Mouse (Mus musculus): ENCODE data around the gene Sbk2.
A peak's percentile ranks its signal among the peaks of the same experiment; 100 is the strongest.
"Not testable (repeated sequence)": the region's sequence is repeated elsewhere in the genome, so short reads cannot be mapped to it uniquely, and the experiment has no call there.

The Sbk2 gene

GRCm38 (mm10) chr7:4964272-4964671, at the start of gene Sbk2:
Gene Sbk2 (minus strand): TSS chr7:4964406.
- peak; percentile 91 for DNase-seq (ENCODE audit: low read depth, low spot score)

DNA sequence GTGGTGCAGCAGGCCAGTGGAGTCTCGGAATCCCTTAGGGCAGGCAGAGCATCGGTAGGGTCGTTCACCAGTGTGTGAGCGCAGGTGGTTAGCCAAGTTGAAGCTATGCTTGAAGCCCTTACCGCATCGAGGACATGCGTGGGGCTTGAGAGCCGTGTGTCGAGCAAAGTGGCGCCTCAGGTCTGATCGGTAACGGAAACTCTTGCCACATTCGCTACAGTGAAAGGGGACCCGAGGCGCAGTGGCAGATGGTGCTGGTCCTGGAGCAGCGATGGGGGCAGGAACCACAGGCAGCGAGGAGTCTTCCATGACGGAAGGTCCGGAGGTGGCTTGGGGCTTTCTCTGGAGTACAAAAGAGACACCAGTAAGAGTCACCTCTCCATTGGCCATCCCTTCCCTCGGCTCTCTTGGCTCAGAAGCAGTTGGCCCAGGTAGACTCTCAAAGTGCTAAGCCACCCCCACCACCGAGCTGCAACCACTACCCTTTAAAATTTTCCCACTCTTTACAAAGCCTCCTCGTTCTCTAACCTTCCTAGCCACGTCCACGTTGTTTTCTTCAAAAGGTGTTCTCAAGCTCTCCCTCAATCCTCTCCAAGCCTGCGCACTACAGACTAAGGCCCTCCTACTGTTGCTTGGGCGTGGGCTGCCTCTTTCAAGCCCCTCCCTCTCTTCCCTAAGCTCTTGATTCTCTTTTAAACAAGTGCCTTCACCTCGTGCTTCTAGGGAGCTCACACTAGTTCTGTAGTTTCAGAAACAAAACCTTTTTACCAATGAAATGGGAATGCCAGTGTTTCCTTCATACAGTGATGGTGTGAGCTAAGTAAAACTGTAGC, 48.7 kb upstream of the Sbk2 start:
- DNase-seq (ENCODE audit: low read depth, low spot score): no peak

- no peak for DNase-seq (ENCODE audit: low read depth, low spot score)
Measured at GRCm38 (mm10) chr7:5008229-5008628, 44.0 kb upstream of the Sbk2 start.

GRCm38 (mm10) chr7:5002876-5003275, 38.7 kb upstream of the Sbk2 start:
- not testable (repeated sequence) for DNase-seq (ENCODE audit: low read depth, low spot score)

DNA sequence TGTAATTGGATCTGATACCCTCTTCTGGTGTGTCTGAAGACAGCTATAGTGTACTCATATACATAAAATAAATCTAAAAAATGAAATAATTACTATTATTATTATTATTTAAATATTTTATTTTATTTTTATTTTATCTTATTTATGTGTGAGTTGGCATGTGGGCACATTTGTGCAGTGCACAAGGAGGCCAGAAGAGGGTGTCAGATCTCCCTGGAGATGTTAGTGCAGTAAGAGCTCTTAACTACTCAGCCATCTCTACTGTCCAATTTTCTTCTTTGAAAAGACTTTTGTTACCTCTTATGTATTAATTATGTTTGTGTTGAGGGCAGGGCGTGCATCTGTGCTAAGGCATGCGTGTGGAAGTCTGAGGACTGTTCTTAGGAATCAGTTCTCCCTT, 35.7 kb upstream of the Sbk2 start:
- DNase-seq (ENCODE audit: low read depth, low spot score): no peak

DNA sequence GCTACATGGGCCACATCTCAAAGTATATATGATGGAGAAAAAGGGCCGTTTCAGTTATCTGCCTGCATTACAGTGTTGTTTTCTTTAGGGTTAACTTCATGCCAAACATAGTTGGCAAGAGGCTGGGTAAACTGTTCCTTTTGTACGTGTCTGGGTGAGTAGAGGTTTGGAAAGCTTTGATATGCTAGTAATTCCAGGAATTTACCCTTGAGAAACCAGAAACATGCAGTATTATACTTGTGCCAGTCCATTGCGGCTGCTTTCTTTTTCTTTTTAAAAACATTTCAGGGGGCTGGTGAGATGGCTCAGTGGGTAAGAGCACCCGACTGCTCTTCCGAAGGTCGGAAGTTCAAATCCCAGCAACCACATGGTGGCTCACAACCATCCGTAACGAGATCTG, 32.7 kb upstream of the Sbk2 start:
- no peak for DNase-seq (ENCODE audit: low read depth, low spot score)

DNA sequence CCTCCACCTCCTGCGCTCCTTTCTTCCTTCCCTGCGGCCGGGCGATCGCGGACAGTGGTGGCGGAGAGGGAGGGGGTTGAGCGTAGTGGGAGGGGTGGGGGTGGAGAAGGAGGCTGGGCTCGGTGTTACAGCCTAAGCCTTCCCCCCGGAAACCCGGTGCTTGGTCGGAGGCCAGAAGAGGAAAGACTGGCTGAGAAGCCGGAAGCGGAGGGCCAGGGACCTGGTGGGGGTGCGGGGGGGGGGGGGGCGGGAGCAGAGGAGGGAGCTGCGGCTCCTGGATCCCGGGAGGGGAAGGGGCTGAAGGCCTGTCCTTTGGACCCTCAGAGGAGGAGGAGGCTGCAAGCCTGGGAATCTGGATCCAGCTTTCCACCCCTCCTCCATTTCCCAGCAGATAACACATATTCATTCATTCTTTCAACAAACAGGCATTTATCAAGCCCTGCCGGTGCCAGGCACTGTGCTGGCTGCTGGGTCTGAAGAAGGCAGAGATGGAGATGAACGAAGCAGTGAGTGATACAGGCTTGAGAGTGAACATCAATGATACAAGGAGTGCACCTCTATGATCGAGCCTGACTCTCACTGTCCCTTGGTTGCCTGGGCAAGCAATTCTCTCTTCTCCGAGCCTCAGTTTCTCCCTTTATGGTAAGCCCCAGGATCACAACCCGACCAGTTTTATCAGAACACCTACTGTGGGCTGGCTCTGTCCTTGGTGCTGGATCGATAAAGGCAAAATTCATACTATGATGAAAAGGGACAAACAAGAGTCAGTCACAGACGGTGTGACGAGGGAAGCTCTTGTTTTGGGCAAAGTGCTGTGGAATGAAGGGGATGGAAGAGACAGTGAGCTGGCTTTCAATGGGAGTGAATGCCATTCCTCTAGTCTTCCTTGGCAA, 32.0 kb upstream of the Sbk2 start, which contains the start of gene Zfp579:
Gene Zfp579, minus strand, starts transcription at position 156 of the 893 bp plus-strand sequence.
- DNase-seq (ENCODE audit: low read depth, low spot score): peak; percentile 91

- DNase-seq (ENCODE audit: low read depth, low spot score): no peak
Measured at GRCm38 (mm10) chr7:4995268-4996002, 31.2 kb upstream of the Sbk2 start.

GRCm38 (mm10) chr7:4993999-4994788, 30.0 kb upstream of the Sbk2 start:
- no peak for DNase-seq (ENCODE audit: low read depth, low spot score)

DNA sequence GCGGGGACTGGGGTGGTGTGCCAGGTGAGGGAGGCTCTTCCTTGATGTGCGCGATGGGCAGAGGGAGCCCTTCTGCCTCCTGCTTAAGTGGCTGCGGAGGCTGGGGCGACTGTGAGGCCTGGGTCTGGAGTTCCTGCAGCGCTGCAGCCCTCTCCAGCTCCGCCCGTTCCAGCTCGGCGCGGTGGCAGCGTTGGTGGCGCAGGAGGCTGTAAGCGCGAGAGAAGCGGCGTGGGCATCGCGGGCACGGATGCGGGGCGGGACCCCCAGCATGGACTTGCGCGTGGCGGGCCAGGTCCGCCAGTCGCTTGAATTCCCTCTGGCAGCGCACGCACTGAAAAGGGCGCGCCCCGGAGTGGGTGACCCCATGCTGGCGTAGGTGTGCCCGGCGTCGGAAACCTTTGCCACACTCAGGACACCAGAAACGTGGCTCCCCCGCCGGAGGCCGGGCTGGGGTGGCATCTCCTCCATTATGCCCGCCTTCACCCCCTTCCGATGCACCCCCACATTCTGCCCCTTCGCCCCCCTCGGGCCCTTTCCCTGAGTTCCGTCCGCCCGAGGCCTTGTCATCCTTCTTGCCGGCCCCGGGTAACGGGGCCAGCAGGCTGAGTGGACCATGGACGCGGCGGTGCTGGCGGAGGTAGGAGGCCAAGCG, 29.3 kb upstream of the Sbk2 start:
- DNase-seq (ENCODE audit: low read depth, low spot score): no peak

GRCm38 (mm10) chr7:4988250-4988649, 24.0 kb upstream of the Sbk2 start:
- DNase-seq (ENCODE audit: low read depth, low spot score): no peak

DNA sequence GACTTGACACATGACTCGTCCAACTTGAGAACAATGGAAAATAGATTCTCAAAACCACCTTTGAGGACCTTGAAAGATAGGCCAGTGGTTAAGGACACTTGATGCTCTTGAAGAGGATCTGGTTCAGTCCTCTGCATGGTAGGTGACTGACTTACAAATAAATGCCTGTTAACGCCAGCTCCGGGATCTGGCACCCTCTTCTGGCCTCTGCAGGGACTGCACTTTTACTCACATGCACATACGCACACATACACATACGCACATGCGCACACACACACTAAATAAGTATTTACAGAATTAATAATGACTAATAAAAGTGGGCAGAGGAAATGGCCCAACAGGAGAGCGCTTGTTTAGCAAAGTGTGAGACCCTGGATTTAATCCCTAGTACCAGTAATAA, 12.6 kb upstream of the Sbk2 start:
- DNase-seq (ENCODE audit: low read depth, low spot score): no peak

DNA sequence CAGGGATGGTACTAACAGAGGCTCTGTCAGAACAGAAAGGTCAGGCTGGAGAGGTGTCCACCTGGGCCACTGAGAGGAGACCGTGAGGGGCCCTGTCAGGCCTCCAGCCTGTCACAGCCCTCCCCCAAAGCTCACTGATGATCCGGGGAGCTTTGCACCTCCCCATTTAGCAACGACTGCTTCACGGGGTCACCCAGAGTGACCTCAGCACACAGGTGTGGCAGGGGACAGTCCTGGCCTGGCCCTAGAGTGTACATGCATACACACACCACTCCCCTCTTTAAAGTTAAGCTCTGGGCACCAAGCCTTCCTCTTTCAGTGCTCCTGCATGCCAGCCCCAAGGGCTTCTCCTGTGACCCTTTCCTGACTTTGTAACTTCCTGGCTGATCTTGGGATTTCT, 11.2 kb upstream of the Sbk2 start:
- DNase-seq (ENCODE audit: low read depth, low spot score): peak; percentile 57

GRCm38 (mm10) chr7:4972321-4973047, 8.3 kb upstream of the Sbk2 start:
- peak; percentile 90 for DNase-seq (ENCODE audit: low read depth, low spot score)

DNA sequence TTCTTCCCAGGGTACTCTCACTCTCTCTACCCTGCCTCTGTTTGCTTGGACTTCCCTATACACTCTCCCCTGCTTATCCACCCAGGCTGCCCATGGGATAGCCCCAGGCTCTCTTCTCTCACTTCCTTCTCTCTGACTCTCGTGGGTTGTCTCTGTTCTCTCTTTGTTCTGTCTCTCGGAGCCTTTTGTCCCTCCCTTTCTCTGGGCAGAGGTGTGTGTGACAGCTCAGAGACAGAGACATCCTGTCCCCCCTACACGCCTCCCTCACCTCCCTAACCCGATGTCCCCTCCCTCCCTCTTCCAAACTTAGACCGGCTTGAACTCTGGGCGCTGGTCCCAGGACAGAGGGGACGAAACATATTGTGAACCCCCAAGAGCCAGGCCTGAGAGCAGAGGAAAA, 7.5 kb upstream of the Sbk2 start:
- no peak for DNase-seq (ENCODE audit: low read depth, low spot score)

- no peak for DNase-seq (ENCODE audit: low read depth, low spot score)
Measured at GRCm38 (mm10) chr7:4971068-4971467, 6.9 kb upstream of the Sbk2 start, which contains the start of gene Sbk3. Gene Sbk3 (minus strand): TSS chr7:4971168.

GRCm38 (mm10) chr7:4964988-4965387, 782 bp upstream of the Sbk2 start:
- no peak for DNase-seq (ENCODE audit: low read depth, low spot score)

- DNase-seq (ENCODE audit: low read depth, low spot score): no peak
Measured at GRCm38 (mm10) chr7:4963527-4963926, 679 bp downstream of the Sbk2 start.

- no peak for DNase-seq (ENCODE audit: low read depth, low spot score)
Measured at GRCm38 (mm10) chr7:4957361-4957760, 6.8 kb downstream of the Sbk2 start.
